ENCODE assay signal across 16 mouse cellular contexts in the genomic region with DNA sequence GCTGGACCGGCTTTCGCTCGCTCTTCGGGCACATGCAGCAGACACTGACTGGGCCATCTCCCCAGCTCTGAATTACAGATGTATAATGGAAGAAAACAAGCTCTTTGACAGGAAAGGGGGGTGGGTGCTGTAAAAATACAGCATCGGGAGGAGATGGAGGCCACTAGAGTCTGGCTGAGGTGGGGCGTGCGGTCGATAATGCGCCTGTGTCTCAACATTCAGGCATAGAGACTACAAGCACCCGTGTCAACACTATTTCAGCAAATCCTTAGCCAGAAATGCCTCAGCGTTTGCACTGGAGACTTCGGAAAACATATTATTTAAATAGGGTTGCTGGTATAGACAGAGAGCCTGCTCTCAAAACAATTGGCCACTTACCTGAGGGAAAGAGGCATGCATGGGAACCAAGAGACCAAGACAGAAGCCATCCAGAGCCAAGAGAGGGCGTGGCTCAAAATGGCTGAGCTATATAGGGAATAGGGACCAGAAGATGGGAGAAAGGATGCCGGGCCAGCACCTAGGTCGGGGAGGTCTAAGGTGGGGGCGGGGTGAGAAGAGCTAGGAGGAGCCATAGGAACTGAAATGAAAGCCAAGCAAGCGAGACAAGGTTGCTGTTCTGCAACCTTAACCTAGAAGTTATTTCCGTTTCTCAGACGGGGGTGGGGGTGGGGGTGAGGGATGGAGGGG.
A peak's percentile ranks its signal among the peaks of the same experiment; 100 is the strongest.
DNase-seq lines count a peak whose midpoint lies in the region; ATAC-seq and TF ChIP-seq lines count a peak whose summit lies in the region.
"Had no signal": no experiment of that assay in that cellular context is flagged by ENCODE, and none has a peak within 500 bp of the region (broad histone marks: within the 10 kb centered on the region; RNA-seq: fewer than 3 reads in every experiment).

No protein-coding gene starts in this region.

- no peak for TF ChIP-seq CTCF in MEL (IDR thresholded peaks at IDR 0.05 in 2 of 3, conservative IDR thresholded peaks at IDR 0.05 in 1 of 3; ENCODE audit: control insufficient read depth in 1 of 3, insufficient read depth in 1 of 3, low read depth in 2 of 3, low read length in 3 of 3, poor library complexity in 1 of 3, severe bottlenecking in 1 of 3)

- peaks cover 0 to 31% of the 10 kb centered on the region in 2 experiments for H3K4me1 ChIP-seq in MEL (ENCODE audit: control insufficient read depth in 1 of 2, insufficient read depth in 2 of 2, low read length in 2 of 2)
- peaks cover 22% of the 10 kb centered on the region for H3K4me1 ChIP-seq in forebrain, embryonic 12.5 days
- H3K4me1 ChIP-seq: heart, embryonic 10.5 days; limb, embryonic 12.5 days had no signal

- no peak for TF ChIP-seq POLR2A in MEL (IDR thresholded peaks at IDR 0.05; ENCODE audit: control insufficient read depth in 1 of 2, insufficient read depth in 1 of 2, low read depth in 1 of 2, low read length in 2 of 2, poor library complexity in 1 of 2)

- ATAC-seq in forebrain, embryonic 12.5 days (ENCODE audit: low FRiP score) = no peak
- ATAC-seq: inflammation-experienced regulatory T-cells, adult 6 months had no signal

- H3K27me3 ChIP-seq in MEL (ENCODE audit: control insufficient read depth in 1 of 2, insufficient read depth in 2 of 2, low read length in 2 of 2) = no peaks in the 10 kb centered on the region
- no peaks in the 10 kb centered on the region for H3K27me3 ChIP-seq in forebrain, embryonic 12.5 days
- H3K27me3 ChIP-seq: embryonic facial prominence, embryonic 13.5 days; limb, embryonic 12.5 days had no signal

- H3K4me2 ChIP-seq in forebrain, embryonic 12.5 days = no peak overlapping the region
- H3K4me2 ChIP-seq: embryonic facial prominence, embryonic 13.5 days; limb, embryonic 12.5 days had no signal

- H3K27ac ChIP-seq in MEL (ENCODE audit: control insufficient read depth, low read depth, low read length) = no peak overlapping the region
- peak overlapping the region; percentile 82; the same call in 1 of the 2 replicates for H3K27ac ChIP-seq in forebrain, embryonic 12.5 days
- H3K27ac ChIP-seq: embryonic facial prominence, embryonic 13.5 days; heart, embryonic 10.5 days; kidney, postnatal 0 days; limb, embryonic 12.5 days had no signal

- DNase-seq in spleen, adult 18-20 months = peak; percentile 41 to 50
- DNase-seq in spleen, postnatal 4 days (ENCODE audit: low spot score in 2 of 2) = no peak
- DNase-seq in MEL (ENCODE audit: low read depth, low spot score) = peak; percentile 54
- DNase-seq in thymus, postnatal 25 days = peak; percentile 23
- no peak for DNase-seq in right cerebral cortex, postnatal 4 days
- DNase-seq in embryo, embryonic 11 days = no peak
- DNase-seq: adrenal gland, adult 2 months; cerebellum, adult 11 months; gastrocnemius, postnatal 14 days; heart, postnatal 4 days had no signal

- 74% methylated on average over 19 of the region's 19 CpGs for WGBS in forebrain, embryonic 12.5 days

- peak overlapping the region; percentile 46 to 58 for H3K4me3 ChIP-seq in MEL (ENCODE audit: control insufficient read depth in 1 of 2, insufficient read depth in 1 of 2, low read depth in 2 of 2, low read length in 2 of 2)
- H3K4me3 ChIP-seq in forebrain, embryonic 12.5 days (replicated peaks) = no peak overlapping the region
- H3K4me3 ChIP-seq: embryonic facial prominence, embryonic 13.5 days; heart, embryonic 10.5 days; limb, embryonic 12.5 days had no signal

- no peak for TF ChIP-seq RAD21 in MEL (IDR thresholded peaks at IDR 0.05; ENCODE audit: low read depth, low read length)

- no peak overlapping the region for H3K9ac ChIP-seq in MEL (ENCODE audit: control insufficient read depth, low read depth, low read length, poor library complexity, severe bottlenecking)
- no peak overlapping the region for H3K9ac ChIP-seq in forebrain, embryonic 12.5 days
- H3K9ac ChIP-seq: embryonic facial prominence, embryonic 13.5 days; limb, embryonic 12.5 days had no signal

- no peaks in the 10 kb centered on the region for H3K9me3 ChIP-seq in MEL (replicated peaks; ENCODE audit: insufficient read depth, low read length)
- H3K9me3 ChIP-seq in forebrain, embryonic 12.5 days = no peaks in the 10 kb centered on the region
- H3K9me3 ChIP-seq: embryonic facial prominence, embryonic 13.5 days; heart, embryonic 10.5 days; limb, embryonic 12.5 days had no signal

- peaks cover 0 to 10% of the 10 kb centered on the region in 2 experiments; a peak in 2 of 4 replicates for H3K36me3 ChIP-seq in MEL (ENCODE audit: control insufficient read depth in 1 of 2, insufficient read depth in 2 of 2, low read length in 2 of 2)
- no peaks in the 10 kb centered on the region for H3K36me3 ChIP-seq in forebrain, embryonic 12.5 days (replicated peaks)
- H3K36me3 ChIP-seq: embryonic facial prominence, embryonic 13.5 days; heart, embryonic 10.5 days; limb, embryonic 12.5 days had no signal

- no peaks in the 10 kb centered on the region for H3K79me2 ChIP-seq in MEL (ENCODE audit: control insufficient read depth, insufficient read depth, low read length, poor library complexity)

- 0 out of 4 replicates have a peak, but pooled peaks of 1 of the 2 experiments have one; percentile 10 for TF ChIP-seq EP300 in MEL (IDR thresholded peaks at IDR 0.05; ENCODE audit: low read depth in 1 of 2, low read length in 2 of 2)

TF ChIP-seq in MEL, 35 proteins besides CTCF, POLR2A, EP300 and RAD21:
- TF ChIP-seq ZNF384 (IDR thresholded peaks at IDR 0.05; ENCODE audit: low read depth, low read length) (no peak), TCF12 (IDR thresholded peaks at IDR 0.05; ENCODE audit: low read depth, low read length) (no peak), MAFK (IDR thresholded peaks at IDR 0.05; ENCODE audit: borderline replicate concordance, low read depth, low read length) (no peak), KAT2A (conservative IDR thresholded peaks at IDR 0.05; ENCODE audit: low read depth, low read length) (no peak), MYC (IDR thresholded peaks at IDR 0.05; ENCODE audit: low read depth, low read length) (no peak), CHD2 (IDR thresholded peaks at IDR 0.05; ENCODE audit: low read length) (no peak), CHD1 (IDR thresholded peaks at IDR 0.05; ENCODE audit: low read depth, low read length) (no peak), HCFC1 (IDR thresholded peaks at IDR 0.05; ENCODE audit: low read depth, low read length) (no peak)

Comparison
In these comparisons a context has a peak if more than half of its experiments do, and no peak if none do; other contexts are left out.
1. DNase-seq: peak in spleen, adult 18-20 months (2 of 2), MEL (single experiment) and thymus, postnatal 25 days (single experiment); none in spleen, postnatal 4 days (0 of 2), right cerebral cortex, postnatal 4 days (single experiment) and embryo, embryonic 11 days (single experiment).